Mouse (Mus musculus): ENCODE measurements around the gene Tnc.

DNA sequence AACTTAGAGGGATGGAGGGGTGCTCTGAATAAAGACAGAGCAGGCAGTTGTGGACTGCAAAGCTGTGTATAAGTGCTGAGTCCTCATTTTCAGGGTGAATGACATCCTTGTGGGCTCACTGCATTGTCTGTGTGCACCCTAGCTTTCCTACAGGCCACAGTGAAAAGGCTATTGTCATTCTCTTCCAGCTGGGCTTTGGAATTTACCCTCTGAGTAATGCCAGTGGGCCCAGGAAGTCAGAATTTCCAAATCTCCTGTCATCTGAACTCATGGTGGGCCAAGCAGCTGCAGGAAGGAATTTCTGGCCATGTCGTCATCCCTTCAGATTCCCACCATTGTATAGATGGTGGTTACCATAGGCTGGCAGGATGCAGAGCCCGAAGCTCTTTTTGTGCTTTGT, 44.6 kb downstream of the Tnc start:
- no peak for TF ChIP-seq CTCF (conservative IDR thresholded peaks at IDR 0.05; ENCODE audit: low read length)
- no peak for TF ChIP-seq NANOG (IDR thresholded peaks at IDR 0.05; ENCODE audit: borderline replicate concordance, low read length)
- no peak for TF ChIP-seq POU5F1 (IDR thresholded peaks at IDR 0.05; ENCODE audit: borderline replicate concordance, low read length)

Measured in E14TG2a.4 (cell line).